Mouse (Mus musculus): ENCODE results near the gene Osbpl5. TPM values are rescaled to one million over a fixed set of nuclear protein-coding genes. Genes with fewer than 3 reads are reported as not detected.

The Osbpl5 gene
- polyA plus RNA-seq, 1 experiment from 2014 or later: 31.2 TPM

DNA sequence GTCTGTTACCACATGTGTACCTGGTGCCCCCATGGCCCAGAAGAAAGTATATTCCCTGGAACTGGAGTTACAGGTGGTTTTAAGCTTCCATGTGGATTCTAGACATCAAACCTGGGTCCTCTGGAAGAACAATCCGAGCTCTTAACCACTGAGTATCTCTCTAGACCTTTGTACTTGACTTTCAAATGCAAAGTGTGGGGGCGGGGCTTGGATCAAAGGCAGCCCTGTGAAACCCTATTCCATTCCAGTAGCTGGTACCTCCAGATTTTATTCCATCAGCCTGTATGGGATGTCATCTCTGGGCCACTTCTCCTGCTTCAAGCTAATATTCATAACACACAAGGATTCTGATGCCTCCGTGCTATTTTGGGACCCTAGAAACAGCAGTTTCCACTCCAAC, 19.4 kb upstream of the Osbpl5 start:
- no peak for ATAC-seq (replicated peaks; ENCODE audit: insufficient number of reproducible peaks, insufficient read depth, low FRiP score, low read depth)
- Histone ChIP-seq H3K36me3 (no peaks in the 10 kb centered on the region), H3K9ac (no peak overlapping the region), H3K4me3 (no peak overlapping the region), H3K4me2 (no peak overlapping the region), H3K9me3 (replicated peaks) (no peaks in the 10 kb centered on the region), H3K27me3 (no peaks in the 10 kb centered on the region), H3K27ac (no peak overlapping the region), H3K4me1 (replicated peaks) (peaks cover 4% of the 10 kb centered on the region; the same call in 1 of the 2 replicates)
- 26% methylated on average over 3 of the region's 3 CpGs for WGBS

- H3K4me3 ChIP-seq: no peak overlapping the region
- ATAC-seq (replicated peaks; ENCODE audit: insufficient number of reproducible peaks, insufficient read depth, low FRiP score, low read depth): no peak
- no peaks in the 10 kb centered on the region for H3K4me1 ChIP-seq (replicated peaks)
- 44% methylated on average over 1 of the region's 1 CpGs for WGBS
- H3K4me2 ChIP-seq: no peak overlapping the region
- no peak overlapping the region for H3K9ac ChIP-seq
- no peaks in the 10 kb centered on the region for H3K36me3 ChIP-seq
- H3K27me3 ChIP-seq: peaks cover 34% of the 10 kb centered on the region
- no peaks in the 10 kb centered on the region for H3K9me3 ChIP-seq (replicated peaks)
- H3K27ac ChIP-seq: no peak overlapping the region
Observed at GRCm38 (mm10) chr7:143769461-143769860, 12.7 kb upstream of the Osbpl5 start.

DNA sequence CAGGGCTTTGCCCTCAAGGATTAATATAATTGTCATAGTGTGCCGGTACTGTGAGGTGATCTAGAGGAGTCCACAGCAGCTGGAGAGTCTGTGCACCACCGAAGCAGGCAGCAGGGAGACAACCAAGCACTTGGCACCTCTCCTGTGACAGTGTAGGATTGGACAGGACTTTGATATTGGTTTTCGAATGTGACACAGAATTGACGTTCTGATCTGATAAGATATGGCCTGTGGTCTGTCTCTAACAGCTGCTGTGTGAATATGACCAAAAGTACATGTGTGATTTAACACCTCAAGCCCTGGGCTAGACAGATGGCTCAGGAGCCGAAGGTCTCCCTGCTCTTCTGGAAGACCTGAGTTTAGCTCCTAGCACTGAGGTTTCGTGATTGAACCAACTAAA, 11.5 kb upstream of the Osbpl5 start:
- Histone ChIP-seq H3K4me3 (no peak overlapping the region), H3K4me1 (replicated peaks) (no peaks in the 10 kb centered on the region), H3K27me3 (peaks cover 39% of the 10 kb centered on the region), H3K9me3 (replicated peaks) (no peaks in the 10 kb centered on the region), H3K9ac (no peak overlapping the region), H3K4me2 (no peak overlapping the region), H3K27ac (no peak overlapping the region), H3K36me3 (no peaks in the 10 kb centered on the region)
- WGBS: 59% methylated on average over 6 of the region's 6 CpGs
- ATAC-seq (replicated peaks; ENCODE audit: insufficient number of reproducible peaks, insufficient read depth, low FRiP score, low read depth): no peak

GRCm38 (mm10) chr7:143766893-143767292, 10.1 kb upstream of the Osbpl5 start, which contains the start of gene Mrgprg:
Gene Mrgprg (minus strand): TSS chr7:143766993.
- H3K4me3 ChIP-seq: no peak within 1 kb of the TSS
- H3K9me3 ChIP-seq (replicated peaks): no peaks in the 10 kb centered on the region
- H3K27ac ChIP-seq: no peak within 1 kb of the TSS
- no peak within 1 kb of the TSS for H3K4me2 ChIP-seq
- peaks cover 39% of the 10 kb centered on the region for H3K27me3 ChIP-seq
- H3K36me3 ChIP-seq: no peaks in the 10 kb centered on the region
- no peaks in the 10 kb centered on the region for H3K4me1 ChIP-seq (replicated peaks)
- H3K9ac ChIP-seq: no peak within 1 kb of the TSS
- no peak for ATAC-seq (replicated peaks; ENCODE audit: insufficient number of reproducible peaks, insufficient read depth, low FRiP score, low read depth)
- 50% methylated on average over 6 of the region's 6 CpGs for WGBS

GRCm38 (mm10) chr7:143764876-143765530, 8.2 kb upstream of the Osbpl5 start:
- H3K9ac ChIP-seq: no peak overlapping the region
- peaks cover 39% of the 10 kb centered on the region for H3K27me3 ChIP-seq
- no peak overlapping the region for H3K4me2 ChIP-seq
- H3K4me1 ChIP-seq (replicated peaks): no peaks in the 10 kb centered on the region
- H3K36me3 ChIP-seq: no peaks in the 10 kb centered on the region
- H3K4me3 ChIP-seq: no peak overlapping the region
- H3K27ac ChIP-seq: no peak overlapping the region
- WGBS: 62% methylated on average over 19 of the region's 19 CpGs
- H3K9me3 ChIP-seq (replicated peaks): no peaks in the 10 kb centered on the region
- no peak for ATAC-seq (replicated peaks; ENCODE audit: insufficient number of reproducible peaks, insufficient read depth, low FRiP score, low read depth)

- WGBS: 8% methylated on average over 3 of the region's 3 CpGs
- ATAC-seq (replicated peaks; ENCODE audit: insufficient number of reproducible peaks, insufficient read depth, low FRiP score, low read depth): no peak
- Histone ChIP-seq H3K4me1 (replicated peaks) (no peaks in the 10 kb centered on the region), H3K4me3 (no peak overlapping the region), H3K27ac (no peak overlapping the region), H3K27me3 (peaks cover 43% of the 10 kb centered on the region), H3K9me3 (replicated peaks) (no peaks in the 10 kb centered on the region), H3K36me3 (no peaks in the 10 kb centered on the region), H3K4me2 (no peak overlapping the region), H3K9ac (no peak overlapping the region)
Observed at GRCm38 (mm10) chr7:143763794-143764193, 7.0 kb upstream of the Osbpl5 start.

GRCm38 (mm10) chr7:143758956-143759355, 2.2 kb upstream of the Osbpl5 start:
- H3K27me3 ChIP-seq: peaks cover 42% of the 10 kb centered on the region
- H3K4me1 ChIP-seq (replicated peaks): peaks cover 14% of the 10 kb centered on the region
- no peak overlapping the region for H3K27ac ChIP-seq
- WGBS: 46% methylated on average over 3 of the region's 3 CpGs
- no peaks in the 10 kb centered on the region for H3K9me3 ChIP-seq (replicated peaks)
- no peak overlapping the region for H3K9ac ChIP-seq
- no peak overlapping the region for H3K4me3 ChIP-seq
- ATAC-seq (replicated peaks; ENCODE audit: insufficient number of reproducible peaks, insufficient read depth, low FRiP score, low read depth): no peak
- no peak overlapping the region for H3K4me2 ChIP-seq
- no peaks in the 10 kb centered on the region for H3K36me3 ChIP-seq

GRCm38 (mm10) chr7:143757696-143758095, 911 bp upstream of the Osbpl5 start:
- Histone ChIP-seq H3K4me1 (replicated peaks) (peaks cover 18% of the 10 kb centered on the region), H3K9ac (no peak overlapping the region), H3K4me2 (peak overlapping the region; percentile 85), H3K9me3 (replicated peaks) (no peaks in the 10 kb centered on the region), H3K36me3 (no peaks in the 10 kb centered on the region), H3K27ac (no peak overlapping the region), H3K27me3 (peaks cover 41% of the 10 kb centered on the region), H3K4me3 (no peak overlapping the region; the same call in 1 of the 2 replicates)
- 59% methylated on average over 3 of the region's 3 CpGs for WGBS
- ATAC-seq (replicated peaks; ENCODE audit: insufficient number of reproducible peaks, insufficient read depth, low FRiP score, low read depth): no peak

GRCm38 (mm10) chr7:143757027-143757390, 224 bp upstream of the Osbpl5 start:
- no peaks in the 10 kb centered on the region for H3K9me3 ChIP-seq (replicated peaks)

DNA sequence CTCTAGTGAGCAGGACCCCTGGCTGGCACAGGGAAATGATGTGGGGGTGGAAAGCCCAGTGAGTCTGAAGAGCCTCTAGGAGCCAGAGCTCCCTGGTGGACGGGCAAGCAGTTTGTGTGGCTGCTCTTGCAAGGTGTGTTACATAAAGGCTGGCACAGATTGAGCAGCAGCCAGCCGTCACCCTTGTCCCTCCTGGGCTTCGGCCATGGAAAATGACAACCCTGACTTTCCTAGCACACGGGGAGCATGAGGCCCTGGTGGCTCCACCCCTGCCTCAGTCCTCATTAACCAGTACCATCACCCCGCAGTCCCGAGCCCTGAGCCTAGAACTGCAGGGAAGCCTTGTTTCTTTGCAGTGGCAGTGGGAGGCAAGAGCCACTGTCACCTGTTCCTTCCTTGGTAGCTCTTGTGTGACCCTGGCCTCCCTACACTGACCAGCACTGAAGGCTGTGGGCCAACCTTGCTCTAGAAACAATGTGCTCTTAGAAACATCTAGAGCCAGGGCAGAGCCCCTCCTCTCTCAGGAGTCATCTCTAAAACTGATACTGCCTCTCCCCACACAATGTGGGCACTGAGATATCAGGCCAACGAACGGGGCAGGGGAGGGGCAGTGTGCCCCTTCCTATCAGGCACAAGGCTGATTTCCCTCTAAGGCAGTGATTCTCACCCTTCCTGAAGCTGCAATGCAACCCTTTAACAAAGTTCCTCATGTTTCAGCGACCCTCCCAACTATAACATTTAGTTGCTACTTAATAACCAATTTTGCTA, 1.2 kb downstream of the Osbpl5 start:
- H3K4me2 ChIP-seq: no peak overlapping the region
- 68% methylated on average over 9 of the region's 9 CpGs for WGBS
- peaks cover 23% of the 10 kb centered on the region for H3K4me1 ChIP-seq (replicated peaks)
- no peak for ATAC-seq (replicated peaks; ENCODE audit: insufficient number of reproducible peaks, insufficient read depth, low FRiP score, low read depth)
- H3K4me3 ChIP-seq: no peak overlapping the region
- no peaks in the 10 kb centered on the region for H3K9me3 ChIP-seq (replicated peaks)
- H3K9ac ChIP-seq: no peak overlapping the region
- no peak overlapping the region for H3K27ac ChIP-seq
- peaks cover 42% of the 10 kb centered on the region for H3K27me3 ChIP-seq
- no peaks in the 10 kb centered on the region for H3K36me3 ChIP-seq

More at GRCm38 (mm10) chr7:143757027-143757390, 224 bp upstream of the Osbpl5 start:
- H3K27ac ChIP-seq: no peak overlapping the region
- WGBS: 3% methylated on average over 15 of the region's 15 CpGs
- peak overlapping the region; percentile 47 for H3K4me3 ChIP-seq
- H3K36me3 ChIP-seq: no peaks in the 10 kb centered on the region
- peak overlapping the region; percentile 44; the same call in 1 of the 2 replicates for H3K9ac ChIP-seq
- peak overlapping the region; percentile 85 for H3K4me2 ChIP-seq
- H3K4me1 ChIP-seq (replicated peaks): peaks cover 20% of the 10 kb centered on the region
- peak; percentile 72 for ATAC-seq (replicated peaks; ENCODE audit: insufficient number of reproducible peaks, insufficient read depth, low FRiP score, low read depth)
- H3K27me3 ChIP-seq: peaks cover 41% of the 10 kb centered on the region

DNA sequence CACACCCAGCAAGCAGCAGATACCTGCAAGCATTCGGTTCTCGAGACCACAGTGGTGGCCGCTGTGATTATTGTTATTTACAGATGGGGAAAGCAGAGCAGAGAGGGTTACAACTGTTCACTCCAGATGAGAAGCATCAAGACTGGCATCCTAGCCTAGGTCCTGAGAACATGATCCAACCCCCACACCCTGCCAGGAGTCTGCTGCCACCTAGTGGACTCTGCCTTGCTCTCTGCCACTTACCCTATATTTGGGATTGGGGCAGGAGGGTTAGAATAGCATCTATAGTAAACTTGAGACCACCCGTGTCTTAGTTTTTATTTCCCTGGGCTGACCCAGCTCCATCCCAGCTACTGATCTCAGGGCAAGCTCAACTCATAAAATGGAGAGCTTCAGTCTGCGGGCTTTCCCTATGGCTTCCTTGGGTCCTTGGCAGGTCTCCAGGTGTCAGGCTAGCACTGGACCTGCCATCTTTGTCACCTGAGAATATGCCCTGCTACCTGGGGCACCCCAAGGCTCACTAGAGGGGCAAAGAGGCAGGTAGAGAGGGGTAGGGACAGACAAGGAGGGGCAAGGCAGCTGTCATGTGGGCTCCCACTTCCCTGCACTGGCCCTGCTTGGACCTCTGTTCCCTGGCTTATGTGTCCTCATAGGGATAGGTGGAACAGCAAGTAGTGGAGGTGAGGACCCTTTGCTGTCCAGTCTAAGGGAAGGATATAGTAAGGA, 2.6 kb downstream of the Osbpl5 start:
- WGBS: 44% methylated on average over 5 of the region's 5 CpGs
- no peak overlapping the region for H3K27ac ChIP-seq
- H3K36me3 ChIP-seq: no peaks in the 10 kb centered on the region
- peaks cover 54% of the 10 kb centered on the region for H3K27me3 ChIP-seq
- peaks cover 23% of the 10 kb centered on the region for H3K4me1 ChIP-seq (replicated peaks)
- no peak overlapping the region for H3K9ac ChIP-seq
- no peak overlapping the region for H3K4me3 ChIP-seq
- no peaks in the 10 kb centered on the region for H3K9me3 ChIP-seq (replicated peaks)
- H3K4me2 ChIP-seq: no peak overlapping the region
- no peak for ATAC-seq (replicated peaks; ENCODE audit: insufficient number of reproducible peaks, insufficient read depth, low FRiP score, low read depth)
